Mouse (Mus musculus): ENCODE results near the gene Hoxd4.

DNA sequence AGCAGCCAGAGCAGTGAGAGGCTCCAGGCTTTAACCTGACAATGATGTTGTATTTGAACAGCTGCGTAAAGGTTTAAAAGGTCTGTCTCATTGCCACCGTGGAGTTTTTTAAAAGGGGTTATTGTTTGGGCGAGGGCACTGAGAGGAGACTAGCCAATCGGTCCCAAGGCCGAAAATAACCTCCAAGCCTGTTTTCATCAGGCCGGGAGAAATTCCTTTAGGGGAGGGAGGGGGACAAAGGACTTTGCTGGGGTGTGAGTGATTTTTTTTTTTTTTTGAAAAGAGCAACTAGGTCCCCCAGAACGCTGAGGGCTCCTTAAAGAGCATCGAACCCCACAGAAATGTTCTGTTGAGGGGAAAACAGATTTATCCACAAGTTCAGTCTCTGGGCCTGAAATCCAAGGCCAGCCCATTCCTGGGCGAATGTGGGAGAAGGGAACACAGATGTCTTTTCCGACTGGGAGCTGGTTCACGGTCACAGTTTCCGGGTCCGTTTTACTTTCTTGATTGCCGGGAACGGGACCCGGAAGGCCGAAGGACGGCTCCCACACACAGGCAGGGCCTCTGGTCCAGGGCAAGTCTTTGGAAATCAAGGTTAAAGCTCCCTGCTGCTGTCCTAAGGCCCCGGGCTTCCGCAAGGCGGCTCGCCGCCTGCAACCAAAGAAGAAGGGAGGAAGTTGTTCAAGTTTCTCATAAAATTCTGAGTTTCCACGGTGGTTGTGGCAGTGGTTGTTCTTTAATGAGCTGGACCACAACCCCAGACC lies 22.0 kb upstream of the Hoxd4 start:
- TF ChIP-seq CTCF (IDR thresholded peaks at IDR 0.05; ENCODE audit: insufficient read depth, low read length) (no peak), POLR2A (IDR thresholded peaks at IDR 0.05; ENCODE audit: borderline replicate concordance, extremely low read depth, low read depth, low read length) (no peak)
